Mouse (Mus musculus): ENCODE data around the gene Prkce. TPM values are rescaled to one million over a fixed set of nuclear protein-coding genes. Genes with fewer than 3 reads are reported as not detected.

Gene Prkce
- polyA plus RNA-seq, 1 experiment from 2014 or later: 12.2 TPM

DNA sequence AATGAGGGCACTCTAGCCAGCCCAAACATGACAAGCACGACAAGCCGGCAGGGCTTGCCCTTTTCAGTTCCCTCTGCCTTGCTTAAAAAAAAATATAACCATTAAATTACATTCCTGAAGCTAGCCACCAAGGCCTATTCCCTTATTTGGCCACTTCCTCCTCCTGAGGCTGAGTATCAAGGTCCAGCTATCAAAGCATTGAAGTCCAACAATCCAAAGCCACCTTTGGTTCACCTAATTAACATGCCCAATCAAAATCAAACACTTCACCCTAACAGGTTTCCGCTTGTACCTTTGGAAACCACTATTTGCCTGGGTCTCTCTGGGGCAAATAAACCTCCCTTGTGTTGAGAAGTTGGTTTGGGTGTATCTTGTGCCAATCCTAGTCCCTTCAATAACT lies 392.9 kb downstream of the Prkce start:
- Histone ChIP-seq H3K9me3 (ENCODE audit: control insufficient read depth, low read length) (no peaks in the 10 kb centered on the region), H3K27me3 (ENCODE audit: control insufficient read depth, insufficient read depth, low read length) (no peaks in the 10 kb centered on the region), H3K36me3 (ENCODE audit: control insufficient read depth, insufficient read depth, low read length) (no peaks in the 10 kb centered on the region), H3K27ac (replicated peaks in 1 of 2; ENCODE audit: control insufficient read depth in 1 of 2, insufficient read depth in 1 of 2, low read depth in 2 of 2, low read length in 2 of 2) (no peak overlapping the region), H3K9ac (ENCODE audit: low read length) (no peak overlapping the region), H3K4me1 (ENCODE audit: control insufficient read depth in 2 of 2, insufficient read depth in 2 of 2, low read length in 2 of 2) (no peaks in the 10 kb centered on the region), H3K4me3 (ENCODE audit: control insufficient read depth in 1 of 2, insufficient read depth in 1 of 2, low read depth in 1 of 2, low read length in 2 of 2) (no peak overlapping the region), H3K4me2 (ENCODE audit: low read length) (no peak overlapping the region)
- 85% methylated on average over 3 of the region's 3 CpGs for WGBS
- no peak for ATAC-seq (ENCODE audit: insufficient number of reproducible peaks, insufficient read depth, low FRiP score, low read depth)

- H3K27me3 ChIP-seq (ENCODE audit: control insufficient read depth, insufficient read depth, low read length): no peaks in the 10 kb centered on the region
- H3K4me3 ChIP-seq (ENCODE audit: control insufficient read depth in 1 of 2, insufficient read depth in 1 of 2, low read depth in 1 of 2, low read length in 2 of 2): no peak overlapping the region
- no peak for ATAC-seq (ENCODE audit: insufficient number of reproducible peaks, insufficient read depth, low FRiP score, low read depth)
- no peak overlapping the region for H3K27ac ChIP-seq (replicated peaks in 1 of 2; ENCODE audit: control insufficient read depth in 1 of 2, insufficient read depth in 1 of 2, low read depth in 2 of 2, low read length in 2 of 2)
- H3K36me3 ChIP-seq (ENCODE audit: control insufficient read depth, insufficient read depth, low read length): no peaks in the 10 kb centered on the region
- no peak overlapping the region for H3K9ac ChIP-seq (ENCODE audit: low read length)
- 86% methylated on average over 5 of the region's 5 CpGs for WGBS
- H3K4me2 ChIP-seq (ENCODE audit: low read length): no peak overlapping the region
- no peaks in the 10 kb centered on the region for H3K4me1 ChIP-seq (ENCODE audit: control insufficient read depth in 2 of 2, insufficient read depth in 2 of 2, low read length in 2 of 2)
- H3K9me3 ChIP-seq (ENCODE audit: control insufficient read depth, low read length): no peaks in the 10 kb centered on the region
These were observed 402.9 kb downstream of the Prkce start for GRCm38 (mm10) chr17:86570491-86570890.

DNA sequence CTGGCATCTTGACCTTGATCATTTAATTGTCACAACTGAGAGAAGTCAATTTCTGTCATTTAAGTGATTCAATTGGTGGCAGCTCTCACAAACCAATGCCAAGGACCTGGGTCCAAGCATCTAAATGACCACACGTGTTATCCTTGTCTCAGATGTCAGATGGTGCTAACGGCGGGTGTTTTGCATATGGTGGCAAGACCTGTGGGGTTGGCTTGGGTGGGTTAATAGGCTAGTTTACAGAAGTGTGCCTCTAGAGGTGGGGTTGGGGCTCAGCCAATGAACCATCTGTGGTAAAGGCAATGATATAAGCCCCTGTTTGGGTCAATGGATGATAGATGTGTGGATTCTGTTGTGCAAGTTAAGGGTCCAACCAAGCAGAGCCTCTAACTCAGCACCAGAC lies 403.7 kb downstream of the Prkce start:
- no peaks in the 10 kb centered on the region for H3K27me3 ChIP-seq (ENCODE audit: control insufficient read depth, insufficient read depth, low read length)
- WGBS: 92% methylated on average over 3 of the region's 3 CpGs
- H3K4me1 ChIP-seq (ENCODE audit: control insufficient read depth in 2 of 2, insufficient read depth in 2 of 2, low read length in 2 of 2): no peaks in the 10 kb centered on the region
- no peak overlapping the region for H3K4me2 ChIP-seq (ENCODE audit: low read length)
- no peaks in the 10 kb centered on the region for H3K36me3 ChIP-seq (ENCODE audit: control insufficient read depth, insufficient read depth, low read length)
- H3K4me3 ChIP-seq (ENCODE audit: control insufficient read depth in 1 of 2, insufficient read depth in 1 of 2, low read depth in 1 of 2, low read length in 2 of 2): no peak overlapping the region
- no peak overlapping the region for H3K27ac ChIP-seq (replicated peaks in 1 of 2; ENCODE audit: control insufficient read depth in 1 of 2, insufficient read depth in 1 of 2, low read depth in 2 of 2, low read length in 2 of 2)
- H3K9ac ChIP-seq (ENCODE audit: low read length): no peak overlapping the region
- no peaks in the 10 kb centered on the region for H3K9me3 ChIP-seq (ENCODE audit: control insufficient read depth, low read length)
- ATAC-seq (ENCODE audit: insufficient number of reproducible peaks, insufficient read depth, low FRiP score, low read depth): no peak

GRCm38 (mm10) chr17:86572136-86572535 lies 404.6 kb downstream of the Prkce start:
- ATAC-seq (ENCODE audit: insufficient number of reproducible peaks, insufficient read depth, low FRiP score, low read depth): no peak
- Histone ChIP-seq H3K9me3 (ENCODE audit: control insufficient read depth, low read length) (no peaks in the 10 kb centered on the region), H3K27me3 (ENCODE audit: control insufficient read depth, insufficient read depth, low read length) (no peaks in the 10 kb centered on the region), H3K4me1 (ENCODE audit: control insufficient read depth in 2 of 2, insufficient read depth in 2 of 2, low read length in 2 of 2) (no peaks in the 10 kb centered on the region), H3K36me3 (ENCODE audit: control insufficient read depth, insufficient read depth, low read length) (no peaks in the 10 kb centered on the region), H3K27ac (replicated peaks in 1 of 2; ENCODE audit: control insufficient read depth in 1 of 2, insufficient read depth in 1 of 2, low read depth in 2 of 2, low read length in 2 of 2) (no peak overlapping the region), H3K4me2 (ENCODE audit: low read length) (no peak overlapping the region), H3K4me3 (ENCODE audit: control insufficient read depth in 1 of 2, insufficient read depth in 1 of 2, low read depth in 1 of 2, low read length in 2 of 2) (no peak overlapping the region), H3K9ac (ENCODE audit: low read length) (no peak overlapping the region)
- WGBS: 84% methylated on average over 6 of the region's 6 CpGs

DNA sequence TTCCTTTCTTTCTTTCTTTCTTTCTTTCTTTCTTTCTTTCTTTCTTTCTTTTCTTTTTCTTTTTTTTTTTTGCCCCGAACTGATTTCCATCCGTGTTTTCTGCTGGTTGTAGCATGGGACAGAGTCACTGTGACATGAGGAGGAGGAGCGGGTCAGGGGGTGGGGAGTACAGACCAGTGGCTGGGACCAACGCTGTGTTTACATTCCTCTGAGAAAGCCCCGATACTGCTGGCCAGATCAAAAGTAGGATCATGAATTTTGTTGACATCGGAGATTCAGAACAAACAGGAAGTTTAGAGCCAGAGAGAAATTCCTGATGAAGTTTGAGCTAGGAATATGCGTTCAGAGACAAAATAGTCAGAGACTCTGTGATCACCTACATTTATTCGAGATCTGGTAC lies 405.0 kb downstream of the Prkce start:
- Histone ChIP-seq H3K9me3 (ENCODE audit: control insufficient read depth, low read length) (no peaks in the 10 kb centered on the region), H3K4me3 (ENCODE audit: control insufficient read depth in 1 of 2, insufficient read depth in 1 of 2, low read depth in 1 of 2, low read length in 2 of 2) (no peak overlapping the region), H3K4me2 (ENCODE audit: low read length) (no peak overlapping the region), H3K27me3 (ENCODE audit: control insufficient read depth, insufficient read depth, low read length) (no peaks in the 10 kb centered on the region), H3K27ac (replicated peaks in 1 of 2; ENCODE audit: control insufficient read depth in 1 of 2, insufficient read depth in 1 of 2, low read depth in 2 of 2, low read length in 2 of 2) (no peak overlapping the region), H3K4me1 (ENCODE audit: control insufficient read depth in 2 of 2, insufficient read depth in 2 of 2, low read length in 2 of 2) (no peaks in the 10 kb centered on the region), H3K9ac (ENCODE audit: low read length) (no peak overlapping the region), H3K36me3 (ENCODE audit: control insufficient read depth, insufficient read depth, low read length) (no peaks in the 10 kb centered on the region)
- 69% methylated on average over 8 of the region's 8 CpGs for WGBS
- no peak for ATAC-seq (ENCODE audit: insufficient number of reproducible peaks, insufficient read depth, low FRiP score, low read depth)

GRCm38 (mm10) chr17:86573596-86574248 lies 406.1 kb downstream of the Prkce start:
- WGBS: 84% methylated on average over 16 of the region's 16 CpGs
- Histone ChIP-seq H3K27me3 (ENCODE audit: control insufficient read depth, insufficient read depth, low read length) (no peaks in the 10 kb centered on the region), H3K9me3 (ENCODE audit: control insufficient read depth, low read length) (no peaks in the 10 kb centered on the region), H3K36me3 (ENCODE audit: control insufficient read depth, insufficient read depth, low read length) (no peaks in the 10 kb centered on the region), H3K4me3 (ENCODE audit: control insufficient read depth in 1 of 2, insufficient read depth in 1 of 2, low read depth in 1 of 2, low read length in 2 of 2) (no peak overlapping the region), H3K4me1 (ENCODE audit: control insufficient read depth in 2 of 2, insufficient read depth in 2 of 2, low read length in 2 of 2) (no peaks in the 10 kb centered on the region), H3K27ac (replicated peaks in 1 of 2; ENCODE audit: control insufficient read depth in 1 of 2, insufficient read depth in 1 of 2, low read depth in 2 of 2, low read length in 2 of 2) (no peak overlapping the region), H3K4me2 (ENCODE audit: low read length) (no peak overlapping the region), H3K9ac (ENCODE audit: low read length) (no peak overlapping the region)
- ATAC-seq (ENCODE audit: insufficient number of reproducible peaks, insufficient read depth, low FRiP score, low read depth): no peak

DNA sequence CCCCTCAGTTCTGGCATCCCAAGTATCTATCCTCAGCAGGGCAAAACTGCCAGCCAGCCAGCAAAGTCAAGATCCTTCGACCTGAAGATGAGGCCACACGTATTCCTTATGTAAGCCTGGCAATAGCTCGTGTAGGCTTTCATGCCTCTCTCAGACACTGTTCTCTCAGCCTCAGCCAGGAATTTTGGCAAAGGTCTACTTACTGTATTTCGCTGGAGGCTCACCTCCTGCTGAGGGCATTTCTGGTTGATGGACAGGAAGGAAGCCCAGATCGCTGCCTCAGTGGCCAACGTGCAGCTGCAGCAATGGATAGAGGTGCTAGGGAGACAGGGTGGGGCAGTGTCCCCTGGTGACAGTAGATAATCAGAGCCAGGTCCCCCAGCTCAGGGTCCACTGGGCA lies 413.1 kb downstream of the Prkce start:
- H3K27ac ChIP-seq (replicated peaks in 1 of 2; ENCODE audit: control insufficient read depth in 1 of 2, insufficient read depth in 1 of 2, low read depth in 2 of 2, low read length in 2 of 2): no peak overlapping the region
- H3K27me3 ChIP-seq (ENCODE audit: control insufficient read depth, insufficient read depth, low read length): no peaks in the 10 kb centered on the region
- no peak overlapping the region for H3K9ac ChIP-seq (ENCODE audit: low read length)
- ATAC-seq (ENCODE audit: insufficient number of reproducible peaks, insufficient read depth, low FRiP score, low read depth): no peak
- WGBS: 70% methylated on average over 6 of the region's 6 CpGs
- no peaks in the 10 kb centered on the region for H3K4me1 ChIP-seq (ENCODE audit: control insufficient read depth in 2 of 2, insufficient read depth in 2 of 2, low read length in 2 of 2)
- H3K4me3 ChIP-seq (ENCODE audit: control insufficient read depth in 1 of 2, insufficient read depth in 1 of 2, low read depth in 1 of 2, low read length in 2 of 2): no peak overlapping the region
- no peaks in the 10 kb centered on the region for H3K36me3 ChIP-seq (ENCODE audit: control insufficient read depth, insufficient read depth, low read length)
- H3K9me3 ChIP-seq (ENCODE audit: control insufficient read depth, low read length): no peaks in the 10 kb centered on the region
- no peak overlapping the region for H3K4me2 ChIP-seq (ENCODE audit: low read length)

DNA sequence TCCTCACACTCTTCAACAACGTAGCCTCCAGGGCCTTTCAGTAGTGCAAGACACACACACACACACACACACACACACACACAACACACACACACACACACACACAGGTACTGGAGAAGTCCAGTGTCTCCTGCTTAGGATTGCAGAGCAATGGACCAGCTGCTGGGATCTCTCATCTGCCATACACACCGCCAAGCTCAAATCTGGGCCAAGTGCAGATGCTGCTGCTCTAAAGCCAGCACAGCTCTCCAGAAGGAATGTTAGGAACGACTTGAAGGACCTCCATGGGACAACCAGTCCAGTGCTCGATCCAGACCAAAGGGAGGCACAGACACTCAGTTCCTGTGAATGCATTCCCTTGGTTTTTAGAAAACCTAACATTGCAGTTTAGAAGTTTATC lies 414.8 kb downstream of the Prkce start:
- H3K36me3 ChIP-seq (ENCODE audit: control insufficient read depth, insufficient read depth, low read length): no peaks in the 10 kb centered on the region
- H3K9me3 ChIP-seq (ENCODE audit: control insufficient read depth, low read length): no peaks in the 10 kb centered on the region
- no peak overlapping the region for H3K27ac ChIP-seq (replicated peaks in 1 of 2; ENCODE audit: control insufficient read depth in 1 of 2, insufficient read depth in 1 of 2, low read depth in 2 of 2, low read length in 2 of 2)
- no peak for ATAC-seq (ENCODE audit: insufficient number of reproducible peaks, insufficient read depth, low FRiP score, low read depth)
- no peak overlapping the region for H3K4me2 ChIP-seq (ENCODE audit: low read length)
- no peaks in the 10 kb centered on the region for H3K27me3 ChIP-seq (ENCODE audit: control insufficient read depth, insufficient read depth, low read length)
- WGBS: 66% methylated on average over 4 of the region's 4 CpGs
- no peaks in the 10 kb centered on the region for H3K4me1 ChIP-seq (ENCODE audit: control insufficient read depth in 2 of 2, insufficient read depth in 2 of 2, low read length in 2 of 2)
- no peak overlapping the region for H3K9ac ChIP-seq (ENCODE audit: low read length)
- no peak overlapping the region for H3K4me3 ChIP-seq (ENCODE audit: control insufficient read depth in 1 of 2, insufficient read depth in 1 of 2, low read depth in 1 of 2, low read length in 2 of 2)

Measured in heart, embryonic 14.5 days (tissue).